Mouse (Mus musculus) hindbrain, embryonic 12.5 days (tissue): ENCODE data around the gene Trappc3l. TPM values are rescaled to one million over a fixed set of nuclear protein-coding genes. Genes with fewer than 3 reads are reported as not detected.
"Not testable (repeated sequence)": the region's sequence is repeated elsewhere in the genome, so short reads cannot be mapped to it uniquely, and the experiment has no call there.

Experiments
- ATAC-seq: fragments of 200-750 bp; cut with Nextera tagmentation; 2 replicates; pipeline ENCODE4 v1.8.0; 2017; ENCODE audit warnings: moderate TSS enrichment; ENCODE audit not compliant: low FRiP score
- H3K27ac ChIP-seq: fragments of 300-500 bp; sonication (generic); 2 replicates; pipeline ENCODE4 v1.5.1; 2016; ENCODE audit warnings: mild to moderate bottlenecking
- H3K27me3 ChIP-seq: fragments of 300-500 bp; sonication (generic); 2 replicates; pipeline ENCODE4 v1.6.1; 2016; ENCODE audit warnings: mild to moderate bottlenecking
- H3K36me3 ChIP-seq: fragments of 300-500 bp; sonication (generic); 2 replicates; pipeline ENCODE4 v1.6.1; 2016; ENCODE audit warnings: mild to moderate bottlenecking
- H3K4me1 ChIP-seq: fragments of 300-500 bp; sonication (generic); 2 replicates; pipeline ENCODE4 v1.6.1; 2016
- H3K4me2 ChIP-seq: fragments of 300-500 bp; sonication (generic); replicated peaks from 2 replicates; pipeline ENCODE4 v1.6.1; 2016; ENCODE audit warnings: mild to moderate bottlenecking
- H3K4me3 ChIP-seq: fragments of 300-500 bp; sonication (generic); 2 replicates; pipeline ENCODE4 v1.5.1; 2016; ENCODE audit warnings: mild to moderate bottlenecking
- H3K9ac ChIP-seq: fragments of 300-500 bp; sonication (generic); 2 replicates; pipeline ENCODE4 v1.6.1; 2016; ENCODE audit warnings: mild to moderate bottlenecking, moderate library complexity
- H3K9me3 ChIP-seq: fragments of 300-500 bp; sonication (generic); replicated peaks from 2 replicates; pipeline ENCODE4 v1.6.1; 2016; ENCODE audit warnings: mild to moderate bottlenecking
- WGBS: fragments of 180-500 bp; shearing (Covaris S2); methylation state at CpG from one replicate; pipeline ENCODE4 v1.1.7; 2016; 5-methylcytosine and 5-hydroxymethylcytosine counted together
- polyA plus RNA-seq: library from polyadenylated mRNA; unstranded; fragments of >200 nt; fragmentation: Nextera tagmentation; extraction: Ambion mirVana; gene quantifications from 2 replicates; pipeline ENCODE4 v1.2.1, GENCODE M21; 2016

Trappc3l gene
- polyA plus RNA-seq = not detected in 2 replicates

- H3K4me1 ChIP-seq = peaks cover 4% of the 10 kb centered on the region; the same call in 1 of the 2 replicates
- no peak within 1 kb of the TSS for H3K9ac ChIP-seq
- no peaks in the 10 kb centered on the region for H3K9me3 ChIP-seq
- H3K4me3 ChIP-seq = no peak within 1 kb of the TSS
- no peak within 1 kb of the TSS for H3K27ac ChIP-seq
- no peak within 1 kb of the TSS for H3K4me2 ChIP-seq
- H3K36me3 ChIP-seq = no peaks in the 10 kb centered on the region
- no peaks in the 10 kb centered on the region for H3K27me3 ChIP-seq
- WGBS = 81% methylated on average over 3 of the region's 3 CpGs
- no peak for ATAC-seq
These were observed at the start of gene Trappc3l for GRCm38 (mm10) chr10:34037401-34037800. TSS of gene Trappc3l (plus strand) at chr10:34037597.

GRCm38 (mm10) chr10:33996686-33997085, 40.7 kb upstream of the Trappc3l start:
- H3K4me1 ChIP-seq, H3K27ac ChIP-seq, H3K9ac ChIP-seq, H3K9me3 ChIP-seq, ATAC-seq, H3K27me3 ChIP-seq, H3K4me2 ChIP-seq, H3K4me3 ChIP-seq: not testable (repeated sequence)
- peaks cover 80% of the 10 kb centered on the region for H3K36me3 ChIP-seq
- WGBS = 93% methylated on average over 6 of the region's 8 CpGs

GRCm38 (mm10) chr10:33998397-33998796, 39.0 kb upstream of the Trappc3l start:
- Histone ChIP-seq H3K4me1 (no peaks in the 10 kb centered on the region), H3K36me3 (peaks cover 77% of the 10 kb centered on the region), H3K9ac (no peak overlapping the region), H3K4me2 (no peak overlapping the region), H3K9me3 (no peaks in the 10 kb centered on the region), H3K27ac (no peak overlapping the region), H3K27me3 (no peaks in the 10 kb centered on the region), H3K4me3 (no peak overlapping the region)
- ATAC-seq = no peak

- Histone ChIP-seq H3K4me2 (no peak overlapping the region), H3K27me3 (no peaks in the 10 kb centered on the region), H3K9ac (no peak overlapping the region), H3K4me1 (0 out of 2 replicates have a peak, but pooled peaks cover 6% of the 10 kb centered on the region), H3K36me3 (peaks cover 20% of the 10 kb centered on the region), H3K4me3 (no peak overlapping the region), H3K9me3 (no peaks in the 10 kb centered on the region), H3K27ac (no peak overlapping the region)
- 99% methylated on average over 4 of the region's 4 CpGs for WGBS
- no peak for ATAC-seq
These were observed 24.8 kb upstream of the Trappc3l start for GRCm38 (mm10) chr10:34012581-34012980.

- peaks cover 11% of the 10 kb centered on the region for H3K4me1 ChIP-seq
- H3K4me2 ChIP-seq = no peak overlapping the region
- H3K4me3 ChIP-seq = no peak overlapping the region
- H3K36me3 ChIP-seq = peaks cover 14% of the 10 kb centered on the region; the same call in 1 of the 2 replicates
- H3K9me3 ChIP-seq = no peaks in the 10 kb centered on the region
- ATAC-seq = no peak
- no peak overlapping the region for H3K9ac ChIP-seq
- no peaks in the 10 kb centered on the region for H3K27me3 ChIP-seq
- H3K27ac ChIP-seq = no peak overlapping the region
- 72% methylated on average over 2 of the region's 2 CpGs for WGBS
These were observed 24.2 kb upstream of the Trappc3l start for GRCm38 (mm10) chr10:34013241-34013640.

- H3K36me3 ChIP-seq = no peaks in the 10 kb centered on the region
- no peak for ATAC-seq
- peak overlapping the region; percentile 90 for H3K4me3 ChIP-seq
- no peaks in the 10 kb centered on the region for H3K27me3 ChIP-seq
- peak overlapping the region; percentile 95 for H3K27ac ChIP-seq
- under 1% methylated on average over 21 of the region's 21 CpGs for whole genome bisulfite sequencing
- peak overlapping the region; percentile 95 for H3K9ac ChIP-seq
- H3K4me2 ChIP-seq = peak overlapping the region; percentile 85
- H3K9me3 ChIP-seq = no peaks in the 10 kb centered on the region
- peaks cover 17% of the 10 kb centered on the region for H3K4me1 ChIP-seq
These were observed 18.6 kb upstream of the Trappc3l start for GRCm38 (mm10) chr10:34018746-34019301.

- WGBS = under 1% methylated on average over 77 of the region's 82 CpGs
- ATAC-seq = peak; percentile 100
- Histone ChIP-seq H3K27ac (peak within 1 kb of the TSS; percentile 95), H3K4me1 (peaks cover 17% of the 10 kb centered on the region), H3K4me3 (peak within 1 kb of the TSS; percentile 90), H3K9me3 (no peaks in the 10 kb centered on the region), H3K4me2 (peak within 1 kb of the TSS; percentile 85), H3K9ac (peak within 1 kb of the TSS; percentile 95), H3K27me3 (no peaks in the 10 kb centered on the region), H3K36me3 (no peaks in the 10 kb centered on the region)
These were observed 17.9 kb upstream of the Trappc3l start, which contains the start of gene Rwdd1 for GRCm38 (mm10) chr10:34019302-34020075. TSS of gene Rwdd1 (minus strand) at chr10:34019624.

- 82% methylated on average over 5 of the region's 5 CpGs for WGBS
- Histone ChIP-seq H3K4me2 (no peak overlapping the region), H3K36me3 (no peaks in the 10 kb centered on the region), H3K27ac (no peak overlapping the region), H3K9me3 (no peaks in the 10 kb centered on the region), H3K4me3 (no peak overlapping the region), H3K4me1 (peaks cover 4% of the 10 kb centered on the region; the same call in 1 of the 2 replicates), H3K9ac (no peak overlapping the region), H3K27me3 (no peaks in the 10 kb centered on the region)
- ATAC-seq = no peak
These were observed 7.1 kb upstream of the Trappc3l start for GRCm38 (mm10) chr10:34030322-34030721.

GRCm38 (mm10) chr10:34033630-34034305, 3.6 kb upstream of the Trappc3l start:
- H3K27ac ChIP-seq = no peak overlapping the region
- WGBS = 21% methylated on average over 22 of the region's 22 CpGs
- no peaks in the 10 kb centered on the region for H3K36me3 ChIP-seq
- H3K4me1 ChIP-seq = peaks cover 4% of the 10 kb centered on the region; the same call in 1 of the 2 replicates
- no peaks in the 10 kb centered on the region for H3K27me3 ChIP-seq
- H3K9me3 ChIP-seq = no peaks in the 10 kb centered on the region
- peak overlapping the region; percentile 41; the same call in 1 of the 2 replicates for H3K9ac ChIP-seq
- H3K4me2 ChIP-seq = peak overlapping the region; percentile 42
- no peak overlapping the region for H3K4me3 ChIP-seq
- peak; percentile 91 for ATAC-seq

- Histone ChIP-seq H3K36me3 (no peaks in the 10 kb centered on the region), H3K4me2 (no peak overlapping the region), H3K27me3 (no peaks in the 10 kb centered on the region), H3K4me1 (peaks cover 4% of the 10 kb centered on the region; the same call in 1 of the 2 replicates), H3K27ac (no peak overlapping the region), H3K9me3 (no peaks in the 10 kb centered on the region), H3K9ac (no peak overlapping the region), H3K4me3 (no peak overlapping the region)
- 18% methylated on average over 5 of the region's 5 CpGs for WGBS
- peak; percentile 60; the same call in 1 of the 2 replicates for ATAC-seq
These were observed 810 bp upstream of the Trappc3l start for GRCm38 (mm10) chr10:34036587-34036986.

- H3K4me1 ChIP-seq = no peaks in the 10 kb centered on the region
- no peaks in the 10 kb centered on the region for H3K36me3 ChIP-seq
- WGBS = 86% methylated on average over 5 of the region's 5 CpGs
- H3K4me3 ChIP-seq = no peak within 1 kb of the TSS
- H3K9ac ChIP-seq = no peak within 1 kb of the TSS
- no peak within 1 kb of the TSS for H3K4me2 ChIP-seq
- no peaks in the 10 kb centered on the region for H3K27me3 ChIP-seq
- H3K27ac ChIP-seq = no peak within 1 kb of the TSS
- no peak for ATAC-seq
- no peaks in the 10 kb centered on the region for H3K9me3 ChIP-seq
These were observed 6.8 kb downstream of the Trappc3l start, which contains the start of gene Calhm4 for GRCm38 (mm10) chr10:34044210-34044609. TSS of gene Calhm4 (minus strand) at chr10:34044310.

- H3K27me3 ChIP-seq = no peaks in the 10 kb centered on the region
- H3K4me1 ChIP-seq = no peaks in the 10 kb centered on the region
- ATAC-seq = no peak
- no peak overlapping the region for H3K4me3 ChIP-seq
- WGBS = 93% methylated on average over 2 of the region's 2 CpGs
- H3K27ac ChIP-seq = no peak overlapping the region
- H3K9ac ChIP-seq = no peak overlapping the region
- H3K4me2 ChIP-seq = no peak overlapping the region
- no peaks in the 10 kb centered on the region for H3K36me3 ChIP-seq
- no peaks in the 10 kb centered on the region for H3K9me3 ChIP-seq
These were observed 16.6 kb downstream of the Trappc3l start for GRCm38 (mm10) chr10:34053987-34054386.
